Mouse (Mus musculus) limb, embryonic 14.5 days (tissue): Measurements from ENCODE around the gene Haao. TPM values are rescaled to one million over a fixed set of nuclear protein-coding genes. Genes with fewer than 3 reads are reported as not detected.
"Not testable (repeated sequence)": the region's sequence is repeated elsewhere in the genome, so short reads cannot be mapped to it uniquely, and the experiment has no call there.

Experiments
- ATAC-seq: fragments of 200-750 bp; cut with Nextera tagmentation; 2 replicates; pipeline ENCODE4 v1.8.0; 2017; ENCODE audit warnings: low read depth, moderate number of reproducible peaks, moderate TSS enrichment; ENCODE audit not compliant: low FRiP score
- DNase-seq: peaks from one replicate; pipeline ENCODE4 v3.0.0-alpha.2; 2015; ENCODE audit warnings: low spot score
- H3K27ac ChIP-seq: fragments of 300-500 bp; sonication (generic); replicated peaks from 2 replicates; pipeline ENCODE4 v1.5.1; 2014; ENCODE audit warnings: low read depth, mild to moderate bottlenecking, low read length, moderate library complexity, mixed read lengths
- H3K27me3 ChIP-seq: fragments of 300-500 bp; sonication (generic); 2 replicates; pipeline ENCODE4 v1.6.1; 2014; ENCODE audit warnings: low read length, mixed read lengths; ENCODE audit not compliant: control insufficient read depth, insufficient read depth
- H3K36me3 ChIP-seq: fragments of 300-500 bp; sonication (generic); 2 replicates; pipeline ENCODE4 v1.6.1; 2014; ENCODE audit warnings: mild to moderate bottlenecking, low read length, moderate library complexity, mixed read lengths; ENCODE audit not compliant: control insufficient read depth, insufficient read depth
- H3K4me1 ChIP-seq: fragments of 300-500 bp; sonication (generic); 2 replicates; pipeline ENCODE4 v1.6.1; 2014; ENCODE audit warnings: antibody characterized with exemption, low read length, mixed read lengths; ENCODE audit not compliant: control insufficient read depth, insufficient read depth
- H3K4me2 ChIP-seq: fragments of 300-500 bp; sonication (generic); replicated peaks from 2 replicates; pipeline ENCODE4 v1.6.1; 2014; ENCODE audit warnings: low read depth, mild to moderate bottlenecking, low read length, moderate library complexity; ENCODE audit not compliant: severe bottlenecking
- H3K4me3 ChIP-seq: fragments of 300-500 bp; sonication (generic); replicated peaks from 2 replicates; pipeline ENCODE4 v1.5.1; 2014; ENCODE audit warnings: low read length
- H3K9ac ChIP-seq: fragments of 300-500 bp; sonication (generic); 2 replicates; pipeline ENCODE4 v1.6.1; 2014; ENCODE audit warnings: mild to moderate bottlenecking, low read depth, low read length, moderate library complexity; ENCODE audit not compliant: severe bottlenecking
- H3K9me3 ChIP-seq: fragments of 300-500 bp; sonication (generic); 2 replicates; pipeline ENCODE4 v1.6.1; 2016; ENCODE audit warnings: low read length; ENCODE audit not compliant: control insufficient read depth
- POLR2A ChIP-seq: fragments of 200-500 bp; IDR thresholded peaks from 2 replicates; pipeline ENCODE4 v1.8.0; 2012; ENCODE audit warnings: inconsistent platforms, mild to moderate bottlenecking, moderate library complexity, borderline replicate concordance; ENCODE audit not compliant: insufficient read depth, insufficient read length; ENCODE audit errors: extremely low read depth
- WGBS: fragments of 180-500 bp; shearing (Covaris S2); extraction: QIAGEN DNeasy Blood & Tissue Kit; methylation state at CpG from one replicate; pipeline ENCODE4 v1.1.7; 2014; 5-methylcytosine and 5-hydroxymethylcytosine counted together
- polyA plus RNA-seq, 2 experiments: library from polyadenylated mRNA; depleted of rRNA in 1 of 2; stranded (reverse) in 1 of 2; unstranded in 1 of 2; fragments of >200 nt; fragmentation: Nextera tagmentation in 1 of 2; extraction: Ambion mirVana in 1 of 2; gene quantifications; 2 replicates each; pipeline versions ENCODE4 v1.2.1 to v1.2.3; 2012 to 2014

The Haao gene
- polyA plus RNA-seq, 2 experiments: 0.92 to 1.3 TPM

- no peak for TF ChIP-seq POLR2A
- Histone ChIP-seq H3K4me2 (peak overlapping the region; percentile 80), H3K27me3 (no peaks in the 10 kb centered on the region), H3K27ac (peak overlapping the region; percentile 95), H3K9ac (peak overlapping the region; percentile 83), H3K4me3 (peak overlapping the region; percentile 63), H3K4me1 (peaks cover 5% of the 10 kb centered on the region; the same call in 1 of the 2 replicates), H3K36me3 (no peaks in the 10 kb centered on the region), H3K9me3 (no peaks in the 10 kb centered on the region)
- peak; percentile 94 for ATAC-seq
- DNase-seq: peak; percentile 97
- under 1% methylated on average over 56 of the region's 62 CpGs for WGBS
Measured at GRCm38 (mm10) chr17:83861444-83862133, 13.8 kb upstream of the Haao start.

- not testable (repeated sequence) for DNase-seq, H3K9me3 ChIP-seq, H3K36me3 ChIP-seq, H3K27ac ChIP-seq, H3K27me3 ChIP-seq, ATAC-seq, H3K4me1 ChIP-seq, H3K9ac ChIP-seq
- Histone ChIP-seq H3K4me2 (peak overlapping the region; percentile 80), H3K4me3 (peak overlapping the region; percentile 63)
- 65% methylated on average over 8 of the region's 8 CpGs for WGBS
Measured at GRCm38 (mm10) chr17:83860968-83861367, 13.2 kb upstream of the Haao start.

- peaks cover 5% of the 10 kb centered on the region; the same call in 1 of the 2 replicates for H3K4me1 ChIP-seq
- H3K9ac ChIP-seq: no peak overlapping the region
- H3K36me3 ChIP-seq: no peaks in the 10 kb centered on the region
- DNase-seq: no peak
- no peaks in the 10 kb centered on the region for H3K9me3 ChIP-seq
- H3K4me3 ChIP-seq: no peak overlapping the region
- 75% methylated on average over 7 of the region's 7 CpGs for whole genome bisulfite sequencing
- H3K27me3 ChIP-seq: no peaks in the 10 kb centered on the region
- H3K27ac ChIP-seq: no peak overlapping the region
- ATAC-seq: no peak
- no peak overlapping the region for H3K4me2 ChIP-seq
- no peak for TF ChIP-seq POLR2A
Measured at GRCm38 (mm10) chr17:83860224-83860623, 12.5 kb upstream of the Haao start.

GRCm38 (mm10) chr17:83859639-83860038, 11.9 kb upstream of the Haao start:
- Histone ChIP-seq H3K4me2 (no peak overlapping the region), H3K4me3 (no peak overlapping the region), H3K36me3 (no peaks in the 10 kb centered on the region), H3K9me3 (no peaks in the 10 kb centered on the region), H3K4me1 (peaks cover 5% of the 10 kb centered on the region; the same call in 1 of the 2 replicates), H3K27me3 (no peaks in the 10 kb centered on the region), H3K9ac (no peak overlapping the region), H3K27ac (no peak overlapping the region)
- WGBS: 83% methylated on average over 4 of the region's 4 CpGs
- no peak for TF ChIP-seq POLR2A
- ATAC-seq: no peak
- no peak for DNase-seq

- peaks cover 5% of the 10 kb centered on the region; the same call in 1 of the 2 replicates for H3K4me1 ChIP-seq
- no peak overlapping the region for H3K4me2 ChIP-seq
- no peak overlapping the region for H3K9ac ChIP-seq
- no peak overlapping the region for H3K4me3 ChIP-seq
- no peak for DNase-seq
- TF ChIP-seq POLR2A: no peak
- WGBS: 83% methylated on average over 7 of the region's 7 CpGs
- no peaks in the 10 kb centered on the region for H3K9me3 ChIP-seq
- H3K36me3 ChIP-seq: no peaks in the 10 kb centered on the region
- H3K27ac ChIP-seq: no peak overlapping the region
- H3K27me3 ChIP-seq: no peaks in the 10 kb centered on the region
- no peak for ATAC-seq
Measured at GRCm38 (mm10) chr17:83858413-83858812, 10.7 kb upstream of the Haao start.
